Mouse (Mus musculus): ENCODE results near the gene Padi2. TPM values are rescaled to one million over a fixed set of nuclear protein-coding genes. Genes with fewer than 3 reads are reported as not detected.

The Padi2 gene
- 11.0 to 13.6 TPM (median 12.8 TPM) in 4 replicates for total RNA-seq (2023)

DNA sequence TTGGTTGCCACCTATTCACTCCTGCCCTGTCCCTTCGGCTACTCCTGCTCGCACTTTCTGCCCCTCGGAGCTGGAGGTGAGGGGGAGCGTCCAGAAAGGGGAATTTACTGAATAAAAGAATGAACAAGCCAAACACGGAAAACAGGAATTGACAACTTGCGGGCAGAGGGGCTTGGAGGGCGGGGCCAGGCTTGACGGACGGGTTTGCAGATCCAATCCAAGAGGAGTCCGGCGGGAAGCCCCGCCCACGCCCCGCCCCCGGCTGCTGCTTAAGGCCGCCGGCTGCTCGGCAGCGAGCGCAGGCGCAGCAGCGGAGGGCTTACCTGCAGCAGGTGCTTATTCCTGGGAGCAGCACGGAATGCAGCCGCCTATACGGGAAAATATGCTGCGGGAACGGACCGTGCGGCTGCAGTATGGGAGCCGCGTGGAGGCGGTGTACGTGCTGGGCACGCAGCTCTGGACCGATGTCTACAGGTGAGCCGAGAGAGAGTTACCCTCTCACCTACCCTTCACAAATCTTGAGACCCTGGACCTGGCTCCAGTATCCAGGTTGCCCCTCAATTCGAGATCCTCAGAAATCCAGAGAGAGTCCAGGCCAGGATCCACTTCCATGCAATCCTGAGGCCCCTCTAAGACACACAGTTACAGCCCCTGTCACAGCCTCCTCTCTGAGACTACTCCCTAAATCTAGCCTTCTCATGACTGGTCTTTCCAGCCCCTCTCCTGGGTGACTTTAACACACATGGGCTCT is at the start of gene Padi2:
Gene Padi2, plus strand, starts transcription at position 269 of the 751 bp plus-strand sequence.

DNA sequence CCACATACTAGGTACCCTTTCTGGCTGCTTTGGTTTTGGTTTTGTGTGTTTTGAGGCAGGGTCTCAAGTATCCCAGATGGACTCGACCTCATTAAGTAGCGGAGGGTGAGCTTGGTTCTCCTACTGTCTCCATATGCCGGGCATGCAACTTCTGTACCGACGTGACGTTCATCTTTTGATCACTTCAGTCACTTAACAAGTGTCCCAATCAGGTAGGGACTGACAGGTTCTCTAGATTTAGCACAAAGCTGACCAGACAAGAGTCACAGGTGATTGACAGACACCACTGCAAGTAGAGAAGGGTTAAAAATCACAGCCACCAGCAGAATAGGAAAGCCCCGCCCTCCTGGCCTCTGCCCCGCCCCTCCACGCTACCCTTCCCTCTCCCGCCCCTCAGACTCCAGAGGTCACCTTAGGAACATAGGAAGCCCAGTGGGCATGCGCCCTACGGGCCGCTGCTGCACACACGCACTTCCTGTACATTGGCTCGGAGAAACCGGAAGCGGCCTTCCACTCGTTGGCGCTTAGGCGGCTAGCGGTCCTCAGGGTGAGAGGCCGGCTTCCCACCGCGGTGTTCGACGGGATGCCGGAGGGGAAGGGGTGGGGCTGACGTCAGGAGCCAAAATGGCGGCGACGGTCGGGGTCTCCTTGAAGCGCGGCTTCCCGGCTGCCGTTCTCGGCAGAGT is 54.8 kb downstream of the Padi2 start, which contains the start of gene Sdhb:
Gene Sdhb, plus strand, starts transcription at position 423 of the 686 bp plus-strand sequence.

GRCm38 (mm10) chr4:140986711-140987395 is 80.7 kb downstream of the Padi2 start, which contains the start of gene Atp13a2:
TSS of gene Atp13a2 (plus strand) at chr4:140986873.

Other genes starting within 250 kb of the Padi2 start
- gene Arhgef10l, start 240.3 kb upstream of the Padi2 start, total RNA-seq (2023): 0.17 to 0.88 TPM in 2 of 4 replicates, not detected in the others
- gene Rcc2, start 205.8 kb upstream of the Padi2 start, total RNA-seq (2023): 173 to 191 TPM (median 177 TPM) in 4 replicates
- 0.24 TPM in 1 of 4 replicates, not detected in the others for gene Padi6, start 163.7 kb upstream of the Padi2 start, total RNA-seq (2023)
- gene Padi4, start 132.1 kb upstream of the Padi2 start, total RNA-seq (2023): 0.38 to 0.66 TPM (median 0.50 TPM) in 4 replicates
- 0.19 TPM in 1 of 4 replicates, not detected in the others for gene Padi3, start 95.7 kb upstream of the Padi2 start, total RNA-seq (2023)
- 0.49 TPM in 1 of 4 replicates, not detected in the others for gene Padi1, start 60.6 kb upstream of the Padi2 start, total RNA-seq (2023)
- gene Sdhb, start 54.9 kb downstream of the Padi2 start, total RNA-seq (2023): 67.8 to 81.4 TPM (median 75.4 TPM) in 4 replicates
- gene Atp13a2, start 80.5 kb downstream of the Padi2 start, total RNA-seq (2023): 83.0 to 109 TPM (median 90.1 TPM) in 4 replicates
- not detected in 4 replicates for gene Mfap2, start 104.1 kb downstream of the Padi2 start, total RNA-seq (2023)
- gene Crocc, start 154.2 kb downstream of the Padi2 start, total RNA-seq (2023): 15.3 to 20.1 TPM (median 17.6 TPM) in 4 replicates
- gene Necap2, start 172.0 kb downstream of the Padi2 start, total RNA-seq (2023): 81.7 to 93.6 TPM (median 85.9 TPM) in 4 replicates
- gene Spata21, start 182.0 kb downstream of the Padi2 start, total RNA-seq (2023): not detected in 4 replicates
- 120 to 160 TPM (median 140 TPM) in 4 replicates for gene Szrd1, start 233.4 kb downstream of the Padi2 start, total RNA-seq (2023)
- gene Fbxo42, start 241.6 kb downstream of the Padi2 start, total RNA-seq (2023): 18.1 to 25.2 TPM (median 20.6 TPM) in 4 replicates